Mouse (Mus musculus): ENCODE data around the gene Dcun1d2. TPM values are rescaled to one million over a fixed set of nuclear protein-coding genes. Genes with fewer than 3 reads are reported as not detected.

Gene Dcun1d2
- 8.1 and 8.3 TPM in 2 replicates for polyA plus RNA-seq (2012; rRNA removed)

DNA sequence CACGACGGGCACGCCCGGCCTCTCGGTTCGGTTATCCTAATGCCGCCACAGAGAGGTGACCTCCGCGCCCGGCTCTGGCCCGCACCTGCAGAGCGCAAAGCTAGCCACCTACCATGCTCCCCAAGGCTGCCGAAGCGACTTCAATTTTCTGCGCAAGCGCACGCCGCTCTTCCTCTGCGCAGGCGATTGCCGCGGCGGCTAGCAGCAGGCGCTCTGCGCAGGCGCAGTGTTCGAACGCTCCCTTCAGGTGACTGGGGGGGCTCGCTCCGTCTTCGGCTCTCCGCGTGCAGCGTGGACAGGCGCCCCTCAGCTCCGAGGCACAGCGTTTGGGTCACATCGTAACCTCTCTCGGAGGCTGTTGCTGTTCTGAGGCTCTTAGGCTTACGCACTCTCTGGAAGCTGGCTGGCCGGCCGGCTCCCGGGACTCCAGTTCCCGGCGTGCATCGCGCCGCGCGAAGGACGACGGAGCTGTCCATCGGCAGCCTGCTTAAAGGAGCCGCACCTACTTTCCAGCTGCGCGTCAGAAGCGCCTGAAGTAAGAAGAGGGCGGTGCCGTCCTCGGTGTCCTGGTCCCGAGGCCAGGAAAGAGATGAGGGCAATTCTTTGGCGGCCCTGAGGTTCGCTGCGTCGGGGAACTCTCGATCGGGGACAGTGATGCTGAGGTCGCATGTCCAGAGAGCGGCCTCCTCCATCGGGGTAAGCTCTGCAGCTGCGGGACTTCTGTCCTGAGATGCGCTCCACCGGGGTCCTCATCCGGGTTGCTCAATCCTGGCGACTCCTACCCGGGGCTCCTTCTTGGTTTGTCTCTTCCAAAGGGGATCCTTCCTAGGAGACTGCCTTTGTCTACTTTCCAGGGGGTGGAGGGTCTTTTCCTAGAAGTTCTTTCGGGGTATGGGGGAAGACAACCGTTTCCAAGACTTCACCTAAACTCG lies at the start of gene Dcun1d2, which contains the start of gene Tmco3:
TSS of gene Dcun1d2 (minus strand) at position 440 of the 932 bp plus-strand sequence.
TSS of gene Tmco3 (plus strand) at position 499 of the 932 bp plus-strand sequence.

DNA sequence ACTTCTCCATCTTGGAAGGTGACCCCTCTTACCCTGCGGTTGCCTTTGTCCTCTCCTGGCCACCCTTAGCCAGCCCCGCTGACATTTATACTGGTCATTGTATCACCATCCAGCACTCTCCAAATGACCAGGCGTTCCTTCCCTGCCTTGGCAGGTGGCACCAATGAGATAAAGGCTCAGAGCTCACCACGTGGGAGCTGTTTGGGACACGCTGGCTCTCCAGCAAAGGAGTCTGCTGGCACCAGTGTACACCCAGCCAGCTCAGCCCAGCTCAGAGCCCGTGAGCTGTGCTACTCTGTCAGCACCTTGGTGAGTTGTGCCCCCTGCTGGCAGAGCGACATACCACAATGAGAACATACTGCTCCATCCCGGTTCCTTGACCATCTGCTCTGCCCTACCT lies 33.9 kb downstream of the Dcun1d2 start, which contains the start of gene Adprhl1:
TSS of gene Adprhl1 (minus strand) at position 144 of the 400 bp plus-strand sequence.

Other genes with a start within 250 kb of the Dcun1d2 start
- 3.0 and 4.2 TPM in 2 replicates for gene Proz, start 227.2 kb downstream of the Dcun1d2 start, polyA plus RNA-seq (2012; rRNA removed)
- 9.2 and 9.7 TPM in 2 replicates for gene Pcid2, start 182.7 kb downstream of the Dcun1d2 start, polyA plus RNA-seq (2012; rRNA removed)
- gene Cul4a, start 182.5 kb downstream of the Dcun1d2 start, polyA plus RNA-seq (2012; rRNA removed), result 23.8 and 27.4 TPM in 2 replicates
- gene Lamp1, start 129.0 kb downstream of the Dcun1d2 start, polyA plus RNA-seq (2012; rRNA removed), result 148 and 156 TPM in 2 replicates
- 11.9 and 12.2 TPM in 2 replicates for gene Grtp1, start 87.5 kb downstream of the Dcun1d2 start, polyA plus RNA-seq (2012; rRNA removed)
- 0.37 and 0.47 TPM in 2 replicates for gene Adprhl1, start 34.0 kb downstream of the Dcun1d2 start, polyA plus RNA-seq (2012; rRNA removed)
- gene Tmco3, start 59 bp upstream of the Dcun1d2 start, polyA plus RNA-seq (2012; rRNA removed), result 27.8 and 32.6 TPM in 2 replicates
- 8.0 and 11.2 TPM in 2 replicates for gene Tfdp1, start 50.6 kb upstream of the Dcun1d2 start, polyA plus RNA-seq (2012; rRNA removed)
- gene Atp4b, start 108.7 kb upstream of the Dcun1d2 start, polyA plus RNA-seq (2012; rRNA removed), result 1,406 and 2,359 TPM in 2 replicates
- gene Grk1, start 117.0 kb upstream of the Dcun1d2 start, polyA plus RNA-seq (2012; rRNA removed), result 0.03 TPM in 1 of 2 replicates, not detected in the other
- 8.4 and 9.7 TPM in 2 replicates for gene Tmem255b, start 147.1 kb upstream of the Dcun1d2 start, polyA plus RNA-seq (2012; rRNA removed)
- gene Gas6, start 206.4 kb upstream of the Dcun1d2 start, polyA plus RNA-seq (2012; rRNA removed), result 137 and 204 TPM in 2 replicates